Mouse (Mus musculus) heart, embryonic 10.5 days (tissue): ENCODE data around the gene Sel1l. TPM values are rescaled to one million over a fixed set of nuclear protein-coding genes. Genes with fewer than 3 reads are reported as not detected.
A peak's percentile ranks its signal among the peaks of the same experiment; 100 is the strongest.
"Not testable (repeated sequence)": the region's sequence is repeated elsewhere in the genome, so short reads cannot be mapped to it uniquely, and the experiment has no call there.

Experiments used
- DNase-seq: peaks from one replicate; pipeline ENCODE4 v3.0.0-alpha.2; 2017; ENCODE audit warnings: low spot score
- H3K27ac ChIP-seq: fragments of 300-500 bp; sonication (generic); 2 replicates; pipeline ENCODE4 v1.5.1; 2016; ENCODE audit warnings: mild to moderate bottlenecking
- H3K27me3 ChIP-seq: fragments of 300-500 bp; sonication (generic); 2 replicates; pipeline ENCODE4 v1.6.1; 2016; ENCODE audit warnings: mild to moderate bottlenecking; ENCODE audit not compliant: poor library complexity, insufficient read depth, severe bottlenecking
- H3K36me3 ChIP-seq: fragments of 300-500 bp; sonication (generic); 2 replicates; pipeline ENCODE4 v1.6.1; 2016; ENCODE audit warnings: mild to moderate bottlenecking, moderate library complexity
- H3K4me1 ChIP-seq: fragments of 300-500 bp; sonication (generic); 2 replicates; pipeline ENCODE4 v1.6.1; 2016; ENCODE audit warnings: mild to moderate bottlenecking
- H3K4me3 ChIP-seq: fragments of 300-500 bp; sonication (generic); 2 replicates; pipeline ENCODE4 v1.5.1; 2016; ENCODE audit warnings: mild to moderate bottlenecking, moderate library complexity
- H3K9me3 ChIP-seq: fragments of 300-500 bp; sonication (generic); 2 replicates; pipeline ENCODE4 v1.6.1; 2016; ENCODE audit warnings: mild to moderate bottlenecking, moderate library complexity
- WGBS: fragments of 180-500 bp; shearing (Covaris S2); methylation state at CpG from one replicate; pipeline ENCODE4 v1.1.7; 2016; 5-methylcytosine and 5-hydroxymethylcytosine counted together
- polyA plus RNA-seq: library from polyadenylated mRNA; unstranded; fragments of >200 nt; fragmentation: Nextera tagmentation; extraction: Ambion mirVana; gene quantifications from 2 replicates; pipeline ENCODE4 v1.2.1, GENCODE M21; 2016

The Sel1l gene
- polyA plus RNA-seq, 1 experiment from 2014 or later, result 68.7 TPM

GRCm38 (mm10) chr12:91789801-91790200 is 59.2 kb downstream of the Sel1l start:
- Histone ChIP-seq H3K4me1 (peaks cover 15% of the 10 kb centered on the region; the same call in 1 of the 2 replicates), H3K4me3 (no peak overlapping the region), H3K27me3 (peaks cover 6% of the 10 kb centered on the region; the same call in 1 of the 2 replicates), H3K36me3 (no peaks in the 10 kb centered on the region), H3K27ac (no peak overlapping the region), H3K9me3 (no peaks in the 10 kb centered on the region)
- no peak for DNase-seq
- WGBS, result 55% methylated on average over 6 of the region's 6 CpGs

GRCm38 (mm10) chr12:91788446-91788845 is 60.5 kb downstream of the Sel1l start:
- 68% methylated on average over 3 of the region's 3 CpGs for WGBS

GRCm38 (mm10) chr12:91787959-91788437 is 61.0 kb downstream of the Sel1l start, which contains the start of gene Ston2:
Gene Ston2, minus strand, starts transcription at chr12:91788387.
- DNase-seq, result no peak
- Histone ChIP-seq H3K4me1 (peaks cover 15% of the 10 kb centered on the region; the same call in 1 of the 2 replicates), H3K27me3 (peaks cover 6% of the 10 kb centered on the region; the same call in 1 of the 2 replicates), H3K4me3 (no peak within 1 kb of the TSS), H3K9me3 (no peaks in the 10 kb centered on the region), H3K36me3 (no peaks in the 10 kb centered on the region), H3K27ac (no peak within 1 kb of the TSS)
- 77% methylated on average over 9 of the region's 9 CpGs for WGBS

More at GRCm38 (mm10) chr12:91788446-91788845, 60.5 kb downstream of the Sel1l start:
- peaks cover 15% of the 10 kb centered on the region; the same call in 1 of the 2 replicates for H3K4me1 ChIP-seq
- H3K27ac ChIP-seq, H3K9me3 ChIP-seq, H3K4me3 ChIP-seq, H3K36me3 ChIP-seq, DNase-seq, H3K27me3 ChIP-seq: not testable (repeated sequence)

GRCm38 (mm10) chr12:91786355-91786754 is 62.6 kb downstream of the Sel1l start:
- Histone ChIP-seq H3K4me1 (peaks cover 6% of the 10 kb centered on the region; the same call in 1 of the 2 replicates), H3K9me3 (no peaks in the 10 kb centered on the region), H3K4me3 (no peak overlapping the region), H3K27me3 (peaks cover 6% of the 10 kb centered on the region; the same call in 1 of the 2 replicates), H3K27ac (no peak overlapping the region), H3K36me3 (no peaks in the 10 kb centered on the region)
- 40% methylated on average over 10 of the region's 10 CpGs for WGBS
- DNase-seq, result no peak

- Histone ChIP-seq H3K4me1 (peaks cover 19% of the 10 kb centered on the region), H3K36me3 (no peaks in the 10 kb centered on the region), H3K9me3 (no peaks in the 10 kb centered on the region), H3K4me3 (no peak overlapping the region), H3K27ac (no peak overlapping the region), H3K27me3 (peaks cover 39% of the 10 kb centered on the region)
- 85% methylated on average over 5 of the region's 5 CpGs for WGBS
- DNase-seq, result no peak
Measured at GRCm38 (mm10) chr12:91781432-91781831, 67.5 kb downstream of the Sel1l start.

- Histone ChIP-seq H3K27me3 (peaks cover 47% of the 10 kb centered on the region), H3K27ac (no peak overlapping the region), H3K9me3 (no peaks in the 10 kb centered on the region), H3K36me3 (no peaks in the 10 kb centered on the region), H3K4me3 (no peak overlapping the region), H3K4me1 (peaks cover 14% of the 10 kb centered on the region)
- no peak for DNase-seq
- 77% methylated on average over 3 of the region's 3 CpGs for WGBS
Measured at GRCm38 (mm10) chr12:91780531-91780930, 68.4 kb downstream of the Sel1l start.

GRCm38 (mm10) chr12:91779004-91779365 is 70.0 kb downstream of the Sel1l start:
- peak; percentile 87 for DNase-seq
- Histone ChIP-seq H3K4me3 (peak overlapping the region; percentile 81), H3K36me3 (no peaks in the 10 kb centered on the region), H3K27me3 (peaks cover 56% of the 10 kb centered on the region), H3K4me1 (peaks cover 14% of the 10 kb centered on the region), H3K27ac (peak overlapping the region; percentile 79), H3K9me3 (no peaks in the 10 kb centered on the region)
- under 1% methylated on average over 34 of the region's 35 CpGs for WGBS

- peaks cover 14% of the 10 kb centered on the region for H3K4me1 ChIP-seq
- 1% methylated on average over 51 of the region's 51 CpGs for WGBS
- peaks cover 60% of the 10 kb centered on the region for H3K27me3 ChIP-seq
- peak overlapping the region; percentile 79 for H3K27ac ChIP-seq
- no peaks in the 10 kb centered on the region for H3K9me3 ChIP-seq
- H3K4me3 ChIP-seq, result peak overlapping the region; percentile 81
- peak; percentile 71 for DNase-seq
- no peaks in the 10 kb centered on the region for H3K36me3 ChIP-seq
Measured at GRCm38 (mm10) chr12:91778211-91779003, 70.5 kb downstream of the Sel1l start.

- DNase-seq, result no peak
- peaks cover 64% of the 10 kb centered on the region for H3K27me3 ChIP-seq
- H3K27ac ChIP-seq, result no peak overlapping the region
- H3K36me3 ChIP-seq, result no peaks in the 10 kb centered on the region
- H3K4me1 ChIP-seq, result peaks cover 14% of the 10 kb centered on the region
- 61% methylated on average over 5 of the region's 5 CpGs for WGBS
- H3K9me3 ChIP-seq, result no peaks in the 10 kb centered on the region
- H3K4me3 ChIP-seq, result no peak overlapping the region
Measured at GRCm38 (mm10) chr12:91776342-91776741, 72.6 kb downstream of the Sel1l start.

- WGBS, result 77% methylated on average over 8 of the region's 8 CpGs
- peaks cover 69% of the 10 kb centered on the region for H3K27me3 ChIP-seq
- H3K4me3 ChIP-seq, result no peak overlapping the region
- no peak for DNase-seq
- H3K4me1 ChIP-seq, result peaks cover 14% of the 10 kb centered on the region
- H3K9me3 ChIP-seq, result no peaks in the 10 kb centered on the region
- no peaks in the 10 kb centered on the region for H3K36me3 ChIP-seq
- H3K27ac ChIP-seq, result no peak overlapping the region
Measured at GRCm38 (mm10) chr12:91774811-91775284, 74.1 kb downstream of the Sel1l start.

- no peak overlapping the region for H3K27ac ChIP-seq
- no peak for DNase-seq
- peaks cover 32% of the 10 kb centered on the region for H3K4me1 ChIP-seq
- 85% methylated on average over 2 of the region's 2 CpGs for WGBS
- peaks cover 41% of the 10 kb centered on the region for H3K27me3 ChIP-seq
- H3K9me3 ChIP-seq, result no peaks in the 10 kb centered on the region
- no peak overlapping the region for H3K4me3 ChIP-seq
- H3K36me3 ChIP-seq, result no peaks in the 10 kb centered on the region
Measured at GRCm38 (mm10) chr12:91768871-91769270, 80.1 kb downstream of the Sel1l start.

GRCm38 (mm10) chr12:91768176-91768575 is 80.8 kb downstream of the Sel1l start:
- Histone ChIP-seq H3K4me3 (no peak overlapping the region), H3K9me3 (no peaks in the 10 kb centered on the region), H3K27ac (no peak overlapping the region), H3K4me1 (peaks cover 32% of the 10 kb centered on the region), H3K36me3 (no peaks in the 10 kb centered on the region), H3K27me3 (peaks cover 43% of the 10 kb centered on the region)
- WGBS, result 86% methylated on average over 6 of the region's 6 CpGs
- DNase-seq, result no peak
